Mouse (Mus musculus): ENCODE results near the gene Ugt1a8.
A peak's percentile ranks its signal among the peaks of the same experiment; 100 is the strongest.

Ugt1a8 gene

DNA sequence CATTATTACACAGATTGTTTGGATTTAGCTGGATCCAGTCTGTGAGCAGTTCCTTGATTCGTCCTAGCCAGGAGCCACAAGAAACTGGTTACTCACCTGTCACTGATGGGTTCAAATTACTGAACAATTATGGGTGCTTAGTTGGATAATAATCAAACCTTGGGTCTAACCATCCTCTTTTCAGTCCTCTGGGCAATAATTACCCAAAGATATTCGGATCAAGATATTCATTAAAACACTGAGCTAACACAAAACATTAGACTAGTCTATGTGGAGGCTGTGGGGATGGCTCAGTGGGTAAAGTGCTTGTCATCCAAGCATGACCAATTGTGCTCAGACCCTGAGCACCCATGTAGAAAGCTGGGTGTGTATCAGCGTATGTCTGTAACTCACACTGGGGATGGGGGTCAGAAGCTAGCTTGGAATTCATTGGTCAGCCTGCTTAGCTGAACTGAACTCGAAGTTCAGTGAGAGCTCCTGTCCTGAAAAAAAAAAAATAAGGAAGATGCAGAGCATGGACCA is 148.3 kb downstream of the Ugt1a8 start:
- DNase-seq (ENCODE audit: low spot score) = no peak

DNA sequence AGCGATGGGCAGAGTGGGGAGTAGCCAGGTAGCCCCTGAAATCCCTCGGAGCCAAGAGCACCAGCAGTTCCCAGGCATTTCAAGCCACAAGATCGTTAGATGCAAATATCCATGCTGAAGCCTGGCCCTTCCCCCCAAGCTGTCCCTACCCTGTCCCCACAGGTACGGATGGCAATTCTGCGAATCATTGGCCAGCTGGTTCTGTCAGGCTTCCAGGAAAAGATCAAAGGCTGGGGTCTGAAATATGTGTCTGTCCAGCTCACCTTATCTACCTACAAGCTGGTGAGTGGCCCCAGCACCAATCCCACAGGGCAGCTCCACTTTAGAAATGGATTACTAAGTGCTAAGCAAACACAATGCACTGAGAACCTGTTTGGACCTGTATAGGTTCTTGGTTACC is 149.7 kb downstream of the Ugt1a8 start:
- DNase-seq (ENCODE audit: low spot score) = no peak

DNA sequence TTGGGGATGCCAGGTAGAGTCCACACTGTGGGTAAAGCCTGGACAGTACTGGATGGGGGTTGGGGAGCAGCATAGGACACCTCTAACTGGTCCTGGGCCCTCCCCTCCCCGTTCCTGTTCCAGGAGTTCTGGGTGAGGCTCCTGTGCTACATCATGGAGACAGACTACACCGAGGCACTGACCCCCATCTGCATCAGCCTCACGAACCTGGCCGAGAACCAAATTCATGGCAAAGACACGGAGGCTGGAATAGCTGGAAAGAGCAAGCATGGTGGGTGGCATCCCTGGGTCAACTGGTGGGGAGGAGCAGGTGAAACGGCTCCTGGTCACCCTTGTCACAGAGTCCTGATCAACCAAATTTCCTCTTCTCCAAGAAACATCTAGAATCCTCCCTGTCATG is 151.2 kb downstream of the Ugt1a8 start:
- DNase-seq (ENCODE audit: low spot score) = no peak

DNA sequence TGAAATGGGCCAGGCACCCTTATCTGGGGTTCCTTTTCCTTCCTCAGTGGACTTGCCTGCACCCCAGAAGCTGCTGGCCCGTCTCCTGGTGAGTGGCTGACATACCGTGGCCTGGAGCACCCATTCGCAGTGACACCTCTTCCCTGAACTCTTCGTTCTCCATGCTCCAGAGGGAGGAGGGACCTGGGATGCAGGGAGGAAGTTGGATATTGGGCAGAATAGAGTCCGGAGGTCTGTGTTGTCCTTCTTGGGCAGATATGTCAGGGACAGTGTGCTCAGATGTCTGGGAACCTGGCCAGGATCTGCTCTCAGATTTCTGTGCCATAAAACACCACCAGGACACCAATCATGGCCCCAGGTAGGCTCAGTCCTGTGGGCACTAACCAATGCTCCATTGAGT is 152.5 kb downstream of the Ugt1a8 start:
- DNase-seq (ENCODE audit: low spot score) = no peak

DNA sequence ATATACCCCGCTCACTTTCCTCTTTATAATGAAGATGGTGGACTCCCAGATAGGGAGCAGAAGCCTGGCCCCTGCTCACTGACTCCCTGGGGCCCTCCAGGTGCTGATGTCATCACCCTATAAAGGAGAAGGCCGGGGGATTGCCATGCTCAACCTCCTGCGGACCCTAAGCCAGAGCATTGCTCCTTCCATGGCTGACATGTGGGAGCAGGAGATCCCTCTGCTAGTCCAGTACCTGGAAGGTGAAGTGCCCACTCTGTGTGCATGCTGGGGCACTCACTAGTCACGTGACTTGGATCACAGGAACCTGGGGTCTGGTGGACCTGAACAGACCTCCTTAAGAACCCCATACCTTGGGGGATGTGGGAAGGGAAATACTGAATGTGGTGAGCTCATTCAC is 153.0 kb downstream of the Ugt1a8 start:
- DNase-seq (ENCODE audit: low spot score) = no peak

DNA sequence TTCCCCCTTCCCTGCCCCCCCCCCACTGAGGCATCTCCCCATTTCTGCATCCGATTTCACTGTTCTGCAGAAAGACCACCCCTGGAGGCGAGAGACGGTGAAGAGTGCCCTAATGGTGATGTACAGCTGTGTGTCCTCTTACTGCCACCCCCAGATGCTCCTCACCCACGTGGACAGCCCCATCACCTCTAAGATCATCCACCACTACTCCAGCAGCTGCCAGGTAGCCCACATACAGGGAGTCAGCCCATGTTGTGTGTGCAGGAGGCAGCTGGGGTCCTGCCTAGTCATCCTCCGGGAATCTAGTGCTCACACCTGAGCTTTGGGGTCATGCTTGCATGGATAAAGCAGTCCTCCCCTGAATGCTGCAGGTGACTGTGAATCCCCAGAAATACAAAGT is 156.2 kb downstream of the Ugt1a8 start:
- no peak for DNase-seq (ENCODE audit: low spot score)

DNA sequence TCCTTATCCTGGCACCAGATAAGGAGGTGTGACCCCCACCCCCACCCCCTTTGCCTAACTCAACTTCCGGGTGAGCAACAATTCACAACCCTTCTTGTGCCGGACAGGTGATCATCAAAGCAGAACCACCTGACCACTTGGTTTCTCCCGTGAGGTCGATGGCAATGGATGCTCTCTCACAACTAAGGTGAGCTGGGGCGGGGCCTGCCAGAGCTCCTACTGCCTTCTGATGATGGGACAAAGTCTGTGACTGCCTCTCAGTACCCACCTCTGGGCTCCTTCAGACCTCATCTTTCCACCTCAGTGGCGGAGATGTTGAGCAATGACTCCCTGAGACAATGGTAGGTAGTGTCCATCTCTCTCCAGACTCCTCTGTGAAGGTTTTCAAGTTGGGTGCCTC is 158.3 kb downstream of the Ugt1a8 start:
- no peak for DNase-seq (ENCODE audit: low spot score)

DNA sequence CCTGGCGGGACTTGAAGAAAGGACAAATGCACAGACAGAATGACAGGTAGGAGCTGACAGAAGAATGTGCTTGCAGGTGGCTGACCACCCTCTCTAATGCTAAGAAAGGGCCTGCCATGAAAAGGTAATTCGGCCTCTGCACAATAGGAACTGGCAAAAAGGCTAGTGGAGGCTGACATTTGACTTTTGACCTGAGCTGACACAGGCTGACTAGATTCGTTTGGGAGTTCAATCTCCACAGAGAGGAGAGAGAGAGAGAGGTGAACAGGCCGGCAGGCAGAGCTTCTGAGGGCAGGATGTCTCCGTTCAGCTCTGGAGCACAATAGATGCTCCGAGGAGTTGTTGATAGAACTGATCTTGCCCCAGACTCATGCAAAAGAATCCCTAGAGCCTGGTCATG is 158.8 kb downstream of the Ugt1a8 start:
- DNase-seq (ENCODE audit: low spot score) = no peak

DNA sequence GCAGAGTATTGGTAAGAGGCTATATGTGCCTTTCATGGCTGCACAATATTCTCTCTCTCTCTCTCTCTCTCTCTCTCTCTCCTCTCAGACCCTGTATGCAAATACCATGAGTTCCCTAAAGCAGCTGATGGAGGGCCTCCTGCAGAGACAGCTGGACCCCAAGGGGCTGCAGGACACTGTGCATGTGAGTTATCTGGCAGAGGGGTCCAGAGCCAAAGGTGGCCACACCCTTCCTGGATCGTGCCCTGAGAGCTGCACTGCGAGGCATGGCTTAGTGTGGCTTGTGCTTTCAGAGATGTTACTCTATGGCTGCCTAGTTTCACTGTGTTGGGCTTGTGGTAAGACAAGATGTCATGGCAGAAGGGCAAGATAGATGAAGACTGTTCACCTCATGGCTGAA is 160.0 kb downstream of the Ugt1a8 start:
- no peak for DNase-seq (ENCODE audit: low spot score)

DNA sequence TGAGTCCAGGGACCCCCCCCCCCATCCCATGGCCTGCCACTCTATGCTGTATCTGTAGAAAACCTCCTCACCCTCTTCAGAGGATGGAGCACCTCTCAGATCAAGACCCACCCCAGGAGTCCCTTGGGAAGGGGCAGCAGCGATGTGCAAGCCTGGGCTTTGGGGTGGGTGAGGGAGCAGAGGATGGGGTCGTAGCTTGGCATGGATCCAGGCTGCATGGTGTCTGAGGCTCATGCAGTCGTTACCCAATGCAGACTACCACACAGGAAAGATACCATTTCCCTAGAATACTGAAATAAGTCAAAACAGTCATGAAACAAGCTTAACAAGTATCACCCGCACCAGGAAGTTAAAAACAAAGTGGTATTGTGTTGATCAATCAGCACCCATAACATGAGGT is 161.0 kb downstream of the Ugt1a8 start:
- DNase-seq (ENCODE audit: low spot score) = no peak

DNA sequence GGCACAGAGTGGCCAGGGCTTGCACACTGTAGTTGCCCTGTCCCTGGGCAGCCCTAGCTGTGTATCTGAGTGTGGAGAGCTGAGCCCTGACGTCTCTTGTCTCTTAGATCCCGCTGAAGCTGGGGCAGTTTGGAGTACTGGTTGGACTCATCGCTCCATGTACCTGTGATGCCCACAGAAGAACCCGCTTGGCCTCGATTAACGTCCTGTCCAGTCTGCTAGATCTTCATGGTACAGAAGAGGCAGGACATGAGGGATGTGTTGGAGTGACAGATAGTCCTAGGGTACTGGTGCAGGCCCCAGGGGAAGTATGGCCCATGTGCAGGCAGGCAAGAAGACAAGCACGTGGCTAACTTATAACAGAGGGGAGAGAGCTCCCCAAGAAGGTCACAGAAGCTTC is 162.0 kb downstream of the Ugt1a8 start:
- no peak for DNase-seq (ENCODE audit: low spot score)

DNA sequence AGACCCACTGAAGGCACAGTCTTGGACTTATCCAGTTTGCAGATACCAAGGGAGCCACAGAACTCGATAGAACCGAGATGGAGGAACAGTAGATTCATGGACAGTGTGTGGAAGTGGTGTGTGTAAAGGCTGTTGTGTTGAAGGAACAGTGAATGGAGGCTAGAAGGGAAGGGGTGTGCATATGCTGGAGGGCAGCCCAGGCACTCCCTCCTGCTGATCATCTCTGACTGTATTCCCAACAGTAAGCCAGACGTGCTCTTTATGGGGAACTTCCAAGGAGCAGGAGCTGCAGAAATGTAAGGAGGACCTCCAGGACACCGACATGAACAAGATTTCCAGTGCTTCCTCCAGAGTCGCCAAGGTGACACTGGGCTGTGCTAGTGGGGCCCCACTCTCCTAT is 162.4 kb downstream of the Ugt1a8 start:
- no peak for DNase-seq (ENCODE audit: low spot score)

DNA sequence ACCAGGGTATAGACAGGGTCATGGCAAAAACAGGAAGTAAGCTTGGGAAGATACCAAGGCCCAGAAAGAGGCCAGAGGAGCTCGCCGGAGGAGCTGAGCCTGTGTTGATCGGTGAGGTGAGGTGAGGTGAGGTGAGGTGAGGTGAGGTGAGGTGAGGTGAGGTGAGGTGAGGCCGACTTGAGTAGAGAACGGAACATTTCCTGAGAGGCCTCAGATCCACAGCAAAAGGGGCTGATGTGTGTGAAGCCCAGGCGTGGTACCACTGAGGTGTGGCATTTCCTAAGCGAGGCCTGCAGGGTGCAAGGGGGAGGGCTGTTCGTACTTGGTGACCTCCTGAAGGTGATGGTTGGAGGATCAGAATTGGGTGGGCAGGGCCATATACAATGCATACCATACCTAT is 165.5 kb downstream of the Ugt1a8 start:
- no peak for DNase-seq (ENCODE audit: low spot score)

DNA sequence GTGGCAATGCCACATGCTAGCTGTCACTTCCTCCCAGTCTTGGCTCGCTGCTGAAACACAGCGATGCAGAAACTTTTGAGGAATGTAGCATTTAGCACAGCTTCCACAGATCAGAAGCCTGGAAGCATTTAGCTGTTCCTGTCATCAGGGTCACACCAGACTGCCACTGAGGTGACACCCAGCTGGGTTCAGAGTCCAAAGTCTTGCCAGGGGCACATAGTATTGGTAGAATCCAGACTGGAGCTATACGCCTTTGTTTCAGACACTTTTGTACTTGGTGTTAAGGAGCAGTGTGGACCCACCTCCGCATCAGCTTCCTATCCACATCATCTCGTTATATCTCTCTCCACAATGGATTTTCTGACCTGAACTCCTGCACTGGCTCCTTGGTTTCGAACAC is 165.9 kb downstream of the Ugt1a8 start:
- DNase-seq (ENCODE audit: low spot score) = no peak

DNA sequence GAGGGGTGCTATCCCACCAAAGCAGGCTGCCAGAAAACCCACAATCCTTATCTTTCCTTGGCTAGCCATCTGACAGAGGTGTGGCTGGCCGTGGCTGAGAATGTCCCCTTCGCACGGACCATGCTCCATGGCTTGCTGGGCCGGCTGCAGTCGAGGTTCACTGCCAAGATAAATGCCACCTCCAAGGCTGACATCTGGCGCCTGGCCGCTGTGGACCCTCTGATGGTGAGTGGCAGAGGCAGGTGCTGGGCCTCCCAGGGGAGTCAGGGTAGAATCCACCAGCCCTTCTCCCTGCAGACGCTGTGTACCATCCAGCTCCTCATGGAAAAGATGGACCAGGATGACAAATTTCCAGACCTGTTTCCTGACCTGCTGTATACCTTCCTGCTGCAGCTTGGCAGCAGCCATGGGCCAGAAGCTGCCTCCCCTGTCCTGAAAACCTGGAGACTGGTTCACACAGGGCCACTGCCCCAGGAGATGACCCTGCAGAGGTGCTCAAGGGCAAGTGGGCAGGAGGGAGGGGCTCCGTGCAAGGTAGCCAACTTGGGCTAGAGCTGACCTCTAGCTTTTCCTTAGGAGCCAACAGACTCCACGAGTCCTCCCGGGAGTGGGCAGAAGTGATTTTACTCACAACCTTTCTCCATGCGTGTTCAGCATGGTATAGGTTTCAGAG is 167.3 kb downstream of the Ugt1a8 start:
- DNase-seq (ENCODE audit: low spot score) = no peak

DNA sequence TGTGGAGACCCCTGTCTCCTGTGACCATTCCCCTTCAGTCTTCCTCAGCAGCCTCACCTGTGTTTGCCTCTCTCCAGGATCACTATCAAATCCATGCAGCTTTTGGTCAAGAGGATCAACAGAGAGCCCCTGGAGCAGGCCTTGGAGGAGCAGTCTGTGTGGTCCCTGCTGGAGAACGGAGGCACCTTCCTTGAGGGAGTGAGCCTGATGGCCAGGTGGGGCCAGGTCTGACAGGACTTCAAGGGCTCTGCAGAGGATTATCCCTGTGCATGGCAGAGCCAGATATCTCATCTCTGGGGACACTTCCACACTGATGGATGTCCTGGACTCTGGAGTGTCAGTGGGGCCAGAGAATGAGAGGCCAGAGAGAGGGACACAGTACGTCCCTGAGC is 167.8 kb downstream of the Ugt1a8 start:
- DNase-seq (ENCODE audit: low spot score) = no peak

DNA sequence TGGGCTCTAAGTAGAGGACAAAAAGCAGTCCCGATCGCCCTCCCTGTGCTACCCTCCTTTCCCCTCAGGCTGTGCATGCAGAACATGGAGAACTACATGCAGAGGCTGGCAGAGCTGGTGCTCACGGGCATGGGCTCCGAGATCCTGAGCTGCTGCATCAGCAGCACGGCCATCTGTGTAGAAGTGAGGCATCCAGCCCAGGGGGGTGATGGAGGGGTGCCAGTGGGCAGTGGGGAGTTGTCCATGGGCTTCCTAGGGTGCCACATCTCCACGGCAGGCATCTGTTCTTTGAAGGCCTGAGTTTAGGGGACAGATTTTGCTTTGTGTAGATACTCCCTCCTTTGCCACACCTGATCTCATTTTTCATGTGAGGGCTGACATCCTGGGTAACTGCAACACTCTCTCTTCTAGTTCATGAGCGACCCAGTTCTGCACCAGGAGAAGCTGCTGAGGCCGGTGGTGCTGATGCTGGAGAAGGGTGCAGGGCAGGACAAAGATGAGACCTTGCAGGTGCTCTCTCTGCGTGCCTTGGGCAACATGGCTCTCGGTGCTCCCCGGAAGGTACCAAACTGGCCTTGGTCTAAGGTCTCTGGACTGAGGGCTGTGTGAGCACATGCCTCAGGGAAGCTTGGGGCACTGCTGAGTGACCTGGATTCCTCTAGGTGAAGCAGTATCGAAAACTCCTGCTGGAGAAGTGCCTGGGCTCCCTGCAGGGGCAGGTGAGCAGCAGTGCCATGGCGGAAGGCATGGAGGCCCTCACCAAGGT is 168.6 kb downstream of the Ugt1a8 start:
- no peak for DNase-seq (ENCODE audit: low spot score)

DNA sequence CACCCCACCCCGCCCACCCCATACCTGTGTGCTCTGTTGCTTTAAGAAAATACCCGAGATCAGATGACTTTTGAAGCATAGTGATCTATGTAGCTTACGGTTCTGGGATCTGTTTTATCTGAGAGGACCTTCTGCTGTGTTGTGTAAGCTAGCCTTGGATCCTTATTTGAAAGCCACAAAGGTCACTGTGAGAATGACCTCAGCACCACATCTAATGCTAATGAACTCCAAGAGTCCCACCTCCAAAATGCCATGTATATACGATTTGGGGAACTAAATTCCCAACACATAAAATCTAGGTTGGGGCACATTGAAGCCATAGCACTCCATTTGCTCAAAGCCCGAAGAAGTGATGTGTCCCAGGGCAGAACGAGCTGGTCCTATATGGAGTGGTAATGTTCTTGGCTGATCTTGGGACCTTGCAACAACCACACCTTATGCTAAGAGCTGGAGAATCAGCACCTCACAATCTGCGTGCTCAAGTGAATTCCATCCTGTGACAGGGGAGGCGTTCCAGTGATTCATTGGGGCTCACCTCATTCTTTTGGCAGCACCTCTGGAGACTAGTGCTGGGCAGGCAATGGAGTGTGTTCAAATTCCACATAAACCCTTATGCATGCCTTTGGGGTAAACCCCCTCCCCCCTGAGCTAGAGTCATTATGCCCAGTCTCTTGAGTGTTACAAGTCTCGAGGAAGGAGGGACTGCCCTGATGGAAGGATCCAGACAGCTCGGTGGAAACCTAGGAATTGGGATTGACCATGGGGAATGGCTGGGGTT is 169.5 kb downstream of the Ugt1a8 start:
- DNase-seq (ENCODE audit: low spot score) = no peak

DNA sequence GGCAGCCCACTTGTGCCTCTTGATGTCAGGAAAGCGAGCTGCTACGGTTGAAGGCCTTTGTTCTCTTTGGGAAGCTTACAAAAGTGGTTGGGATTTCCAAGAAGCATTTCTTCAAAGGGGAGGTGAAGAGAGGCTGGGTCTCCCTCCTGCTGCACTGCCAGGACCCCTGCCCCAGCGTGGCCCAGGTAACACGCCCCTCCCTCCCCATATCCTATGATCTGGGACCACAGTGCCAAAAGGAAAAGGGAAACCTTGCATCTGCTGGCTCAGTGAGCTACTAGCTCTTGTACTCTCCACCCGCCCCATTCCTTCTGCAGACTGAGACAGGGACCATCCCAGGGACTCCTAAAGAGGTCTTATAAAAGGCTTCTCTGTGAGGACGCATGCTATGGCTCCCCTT is 170.1 kb downstream of the Ugt1a8 start:
- no peak for DNase-seq (ENCODE audit: low spot score)

DNA sequence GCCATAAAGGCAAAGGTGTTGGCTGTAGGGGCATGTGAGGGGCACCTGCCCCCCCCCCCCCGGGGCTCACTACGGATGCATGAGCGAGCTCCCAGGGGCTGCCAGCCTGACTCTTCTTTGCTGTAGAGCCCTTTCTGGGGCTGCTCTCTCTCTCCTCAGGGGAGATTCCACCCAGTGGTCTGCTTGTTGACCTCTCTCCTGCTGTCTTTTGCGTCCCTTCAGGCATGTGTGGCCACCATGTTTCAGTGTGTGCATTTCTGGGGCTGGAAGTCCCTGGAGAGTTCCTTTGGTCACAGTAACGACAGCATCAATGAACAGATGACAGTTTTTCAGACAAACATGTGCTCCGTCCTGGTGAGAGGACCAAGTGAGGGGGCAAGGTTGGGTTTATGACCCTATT is 170.7 kb downstream of the Ugt1a8 start:
- DNase-seq (ENCODE audit: low spot score) = no peak

DNA sequence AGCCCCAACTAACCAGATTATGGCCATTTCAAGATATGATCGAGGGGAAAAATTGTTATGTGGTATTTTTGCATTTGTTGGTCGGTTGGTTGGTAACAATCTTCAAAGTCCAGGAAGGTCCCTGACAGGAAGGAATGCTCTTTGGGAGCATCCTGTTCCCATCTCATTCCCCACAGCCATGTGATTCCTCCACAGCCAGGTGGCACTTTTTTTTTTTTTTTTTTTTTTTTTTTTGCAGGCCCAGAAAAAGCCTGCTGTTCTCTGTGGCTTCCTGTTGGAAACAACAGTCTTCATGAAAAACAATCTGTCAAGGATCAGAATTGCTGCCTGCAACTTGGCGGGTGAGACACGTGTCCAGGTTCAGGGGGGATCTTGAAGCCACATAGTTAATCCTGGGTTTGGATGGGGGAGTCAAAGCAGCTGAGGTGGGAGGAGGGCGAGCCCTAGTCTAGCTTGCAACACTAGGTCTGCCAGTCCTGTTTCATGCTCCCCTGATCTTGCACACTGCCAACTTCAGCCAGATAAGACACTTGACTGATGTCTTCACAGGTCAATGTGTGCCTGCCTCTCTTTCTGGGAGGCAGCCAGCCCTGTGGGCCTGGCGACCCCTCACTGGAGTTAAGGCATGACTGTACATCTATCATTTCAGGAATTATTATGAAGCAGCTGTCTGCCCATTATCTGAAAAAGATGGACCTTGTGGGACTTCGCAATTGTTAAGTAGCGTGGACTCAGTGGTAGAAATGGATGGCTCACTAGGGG is 171.4 kb downstream of the Ugt1a8 start:
- DNase-seq (ENCODE audit: low spot score) = peak; percentile 78

DNA sequence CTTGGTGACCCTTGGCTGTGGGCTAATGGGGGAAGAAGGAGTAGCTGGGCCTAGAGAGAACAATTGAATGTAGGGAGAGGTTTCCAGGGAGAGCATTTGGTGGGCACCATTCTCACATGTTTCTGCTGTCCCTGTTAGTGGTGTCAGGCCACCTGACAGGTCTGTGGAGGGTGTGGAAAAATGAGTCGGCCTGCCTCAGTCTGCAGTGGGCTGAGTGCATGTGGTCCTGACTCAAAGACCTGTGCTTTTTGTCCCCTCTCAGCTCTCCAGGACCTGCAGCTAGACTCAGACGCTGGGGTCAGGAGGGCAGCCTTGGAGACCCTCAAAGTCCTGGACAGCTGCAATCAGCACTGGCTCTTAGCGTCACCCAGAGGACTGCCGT is 172.0 kb downstream of the Ugt1a8 start:
- no peak for DNase-seq (ENCODE audit: low spot score)

Data from ovary, postnatal 14 days (tissue).